Mouse (Mus musculus) kidney, embryonic 16.5 days (tissue): Measurements from ENCODE around the gene Slc25a45. TPM values are rescaled to one million over a fixed set of nuclear protein-coding genes. Genes with fewer than 3 reads are reported as not detected.
"Not testable (repeated sequence)": the region's sequence is repeated elsewhere in the genome, so short reads cannot be mapped to it uniquely, and the experiment has no call there.

ENCODE experiments used
- ATAC-seq: fragments of 200-750 bp; cut with Nextera tagmentation; 2 replicates; pipeline ENCODE4 v1.8.0; 2017; ENCODE audit warnings: moderate TSS enrichment; ENCODE audit not compliant: low FRiP score, low TSS enrichment
- H3K27ac ChIP-seq: fragments of 300-500 bp; sonication (generic); 2 replicates; pipeline ENCODE4 v1.5.1; 2014; ENCODE audit warnings: low read length
- H3K27me3 ChIP-seq: fragments of 300-500 bp; sonication (generic); 2 replicates; pipeline ENCODE4 v1.6.1; 2014; ENCODE audit warnings: low read length, control low read depth, mixed read lengths; ENCODE audit not compliant: insufficient read depth
- H3K36me3 ChIP-seq: fragments of 300-500 bp; sonication (generic); 2 replicates; pipeline ENCODE4 v1.6.1; 2014; ENCODE audit warnings: low read length, control low read depth, mixed read lengths; ENCODE audit not compliant: insufficient read depth
- H3K4me1 ChIP-seq: fragments of 300-500 bp; sonication (generic); 2 replicates; pipeline ENCODE4 v1.6.1; 2014; ENCODE audit warnings: low read length, control low read depth, mixed read lengths; ENCODE audit not compliant: insufficient read depth
- H3K4me2 ChIP-seq: fragments of 300-500 bp; sonication (generic); replicated peaks from 2 replicates; pipeline ENCODE4 v1.6.1; 2014; ENCODE audit warnings: low read depth, low read length
- H3K4me3 ChIP-seq: fragments of 300-500 bp; sonication (generic); 2 replicates; pipeline ENCODE4 v1.5.1; 2014; ENCODE audit warnings: mild to moderate bottlenecking, low read length
- H3K9ac ChIP-seq: fragments of 300-500 bp; sonication (generic); replicated peaks from 2 replicates; pipeline ENCODE4 v1.6.1; 2014; ENCODE audit warnings: low read length
- H3K9me3 ChIP-seq: fragments of 300-500 bp; sonication (generic); 2 replicates; pipeline ENCODE4 v1.6.1; 2016; ENCODE audit warnings: low read length, control low read depth
- WGBS: fragments of 180-500 bp; shearing (Covaris S2); extraction: QIAGEN DNeasy Blood & Tissue Kit; methylation state at CpG from one replicate; pipeline ENCODE4 v1.1.7; 2014; 5-methylcytosine and 5-hydroxymethylcytosine counted together
- polyA plus RNA-seq: library from polyadenylated mRNA; unstranded; fragments of >200 nt; fragmentation: Nextera tagmentation; extraction: Ambion mirVana; gene quantifications from 2 replicates; pipeline ENCODE4 v1.2.1, GENCODE M21; 2015

Slc25a45 gene
- polyA plus RNA-seq, 1 experiment from 2014 or later = 15.7 TPM

GRCm38 (mm10) chr19:5872528-5872927 is 5.1 kb upstream of the Slc25a45 start:
- Histone ChIP-seq H3K9ac (no peak overlapping the region), H3K4me2 (no peak overlapping the region), H3K9me3 (no peaks in the 10 kb centered on the region), H3K27me3 (no peaks in the 10 kb centered on the region), H3K36me3 (peaks cover 24% of the 10 kb centered on the region), H3K4me1 (peaks cover 43% of the 10 kb centered on the region), H3K4me3 (no peak overlapping the region), H3K27ac (no peak overlapping the region)
- ATAC-seq = no peak
- WGBS = 89% methylated on average over 4 of the region's 4 CpGs

GRCm38 (mm10) chr19:5872931-5873556 is 4.6 kb upstream of the Slc25a45 start:
- 84% methylated on average over 19 of the region's 19 CpGs for WGBS
- H3K9ac ChIP-seq = peak overlapping the region; percentile 31; the same call in 1 of the 2 replicates
- peaks cover 48% of the 10 kb centered on the region for H3K4me1 ChIP-seq
- H3K27me3 ChIP-seq = no peaks in the 10 kb centered on the region
- H3K4me3 ChIP-seq = no peak overlapping the region
- H3K36me3 ChIP-seq = peaks cover 19% of the 10 kb centered on the region
- no peak overlapping the region for H3K27ac ChIP-seq
- H3K4me2 ChIP-seq = peak overlapping the region; percentile 83; the same call in 1 of the 2 replicates
- H3K9me3 ChIP-seq = no peaks in the 10 kb centered on the region
- ATAC-seq = no peak

DNA sequence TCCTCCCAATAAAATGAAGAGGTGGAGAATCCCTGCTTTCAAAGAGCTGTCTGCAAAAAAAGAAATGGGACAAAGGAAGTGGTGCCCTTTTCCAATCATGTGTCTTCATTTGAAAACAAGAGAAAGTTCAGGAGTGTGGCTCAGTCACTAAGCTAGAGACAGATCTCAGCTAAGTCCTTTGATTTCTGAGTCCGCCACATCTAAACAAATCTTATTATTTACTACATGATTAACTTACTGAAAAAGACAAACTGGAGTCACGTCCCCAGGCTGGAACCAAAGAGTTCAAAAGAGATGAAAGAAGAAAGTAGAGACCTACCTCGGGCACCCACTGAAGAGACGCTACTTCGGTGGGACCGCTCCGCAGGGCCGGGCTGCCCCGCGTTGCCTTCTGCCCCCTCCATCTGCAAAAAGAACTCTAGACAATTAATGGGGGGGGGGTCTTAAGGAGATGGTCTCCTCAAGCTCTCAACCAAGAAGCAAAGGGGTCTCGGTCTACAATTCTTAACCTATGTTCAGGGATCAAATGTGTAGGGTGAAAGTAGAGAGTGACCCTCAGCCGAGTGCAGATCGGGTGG is 3.1 kb upstream of the Slc25a45 start:
- Histone ChIP-seq H3K4me3 (peak overlapping the region; percentile 80), H3K9me3 (no peaks in the 10 kb centered on the region), H3K4me1 (peaks cover 58% of the 10 kb centered on the region), H3K9ac (peak overlapping the region; percentile 85), H3K27ac (peak overlapping the region; percentile 75), H3K27me3 (no peaks in the 10 kb centered on the region), H3K36me3 (peaks cover 8% of the 10 kb centered on the region; the same call in 1 of the 2 replicates), H3K4me2 (peak overlapping the region; percentile 83)
- 9% methylated on average over 13 of the region's 13 CpGs for whole genome bisulfite sequencing
- no peak for ATAC-seq

DNA sequence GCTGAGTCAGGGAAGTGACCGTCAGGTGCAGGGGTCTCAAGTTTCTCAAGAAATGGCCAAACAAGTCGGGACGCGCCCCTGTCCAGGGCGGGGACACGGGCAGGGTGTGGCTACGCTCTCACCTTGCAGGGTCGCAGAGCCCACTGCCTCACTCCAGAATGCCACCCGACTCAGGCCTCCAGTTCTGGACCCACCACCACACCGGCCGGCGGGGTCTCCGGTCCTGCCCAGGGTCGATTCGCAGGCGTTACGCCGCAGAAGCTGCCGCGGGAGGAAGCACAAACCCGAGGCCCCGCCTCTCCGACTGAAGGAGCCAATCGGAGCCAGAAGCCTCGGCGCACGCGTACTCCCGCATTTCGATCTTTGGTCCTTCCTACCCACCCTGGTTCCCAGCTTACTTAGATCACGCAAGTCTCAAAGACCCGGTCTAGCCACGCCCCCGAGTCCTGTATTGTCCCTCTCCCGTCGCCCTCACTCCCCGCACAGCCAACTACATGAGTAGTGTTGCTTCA is 2.6 kb upstream of the Slc25a45 start, which contains the start of gene Frmd8:
TSS of gene Frmd8 (minus strand) at position 306 of the 512 bp plus-strand sequence.
- Histone ChIP-seq H3K27me3 (no peaks in the 10 kb centered on the region), H3K4me1 (peaks cover 58% of the 10 kb centered on the region), H3K4me2 (peak within 1 kb of the TSS; percentile 83), H3K4me3 (peak within 1 kb of the TSS; percentile 80), H3K36me3 (0 out of 2 replicates have a peak, but pooled peaks cover 7% of the 10 kb centered on the region), H3K27ac (peak within 1 kb of the TSS; percentile 75), H3K9ac (peak within 1 kb of the TSS; percentile 85), H3K9me3 (no peaks in the 10 kb centered on the region)
- under 1% methylated on average over 37 of the region's 37 CpGs for WGBS
- ATAC-seq = peak; percentile 75

DNA sequence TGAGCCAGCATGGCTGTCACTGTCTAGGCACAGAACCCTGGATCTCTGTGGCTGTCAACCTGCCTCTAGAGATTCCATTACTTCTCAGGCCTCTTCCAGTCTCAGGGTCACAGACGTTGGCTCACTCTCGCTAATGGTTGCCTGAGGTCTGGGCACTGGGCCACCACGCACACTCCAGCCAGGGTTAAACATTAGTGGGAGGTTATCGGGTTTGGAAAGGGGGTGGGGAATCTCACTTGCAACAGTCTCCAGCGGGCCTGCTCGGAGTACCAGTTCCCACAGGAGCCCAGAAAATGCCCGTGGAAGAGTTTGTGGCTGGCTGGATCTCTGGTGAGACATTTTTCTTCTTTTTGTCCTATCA is 734 bp downstream of the Slc25a45 start:
- ATAC-seq = peak; percentile 55
- Histone ChIP-seq H3K4me1 (peaks cover 36% of the 10 kb centered on the region), H3K27ac (peak overlapping the region; percentile 92), H3K9ac (peak overlapping the region; percentile 31; the same call in 1 of the 2 replicates), H3K36me3 (no peaks in the 10 kb centered on the region), H3K9me3 (no peaks in the 10 kb centered on the region), H3K4me2 (peak overlapping the region; percentile 45), H3K27me3 (no peaks in the 10 kb centered on the region), H3K4me3 (peak overlapping the region; percentile 17; the same call in 1 of the 2 replicates)
- WGBS = 42% methylated on average over 7 of the region's 7 CpGs

GRCm38 (mm10) chr19:5878916-5879315 is 1.3 kb downstream of the Slc25a45 start:
- Histone ChIP-seq H3K9me3 (no peaks in the 10 kb centered on the region), H3K9ac (peak overlapping the region; percentile 31), H3K36me3 (no peaks in the 10 kb centered on the region), H3K4me2 (peak overlapping the region; percentile 45), H3K4me3 (peak overlapping the region; percentile 17; the same call in 1 of the 2 replicates), H3K27ac (peak overlapping the region; percentile 78), H3K27me3 (no peaks in the 10 kb centered on the region), H3K4me1 (peaks cover 30% of the 10 kb centered on the region)
- ATAC-seq = no peak
- WGBS = 80% methylated on average over 3 of the region's 3 CpGs

DNA sequence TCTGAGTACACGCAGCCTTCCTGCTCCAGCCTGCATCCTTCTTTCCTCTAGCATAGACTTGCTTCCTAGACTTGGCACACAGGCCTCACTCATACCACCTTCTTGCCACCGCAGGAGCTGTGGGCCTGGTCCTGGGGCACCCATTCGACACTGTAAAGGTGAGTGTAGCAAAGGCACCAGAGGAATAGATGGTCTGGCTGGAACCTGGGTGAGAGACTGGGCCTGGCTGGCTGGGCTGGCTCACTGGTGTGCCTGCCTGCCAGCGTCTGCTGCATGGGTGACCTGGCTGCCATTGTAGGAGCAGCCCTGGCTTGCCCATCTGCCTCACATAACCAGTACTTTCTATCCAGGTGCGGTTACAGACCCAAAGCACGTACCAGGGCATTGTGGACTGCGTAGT is 2.1 kb downstream of the Slc25a45 start:
- Histone ChIP-seq H3K9me3 (no peaks in the 10 kb centered on the region), H3K36me3 (no peaks in the 10 kb centered on the region), H3K4me3 (no peak overlapping the region), H3K9ac (no peak overlapping the region; the same call in 1 of the 2 replicates), H3K4me2 (no peak overlapping the region), H3K4me1 (peaks cover 22% of the 10 kb centered on the region), H3K27ac (no peak overlapping the region), H3K27me3 (no peaks in the 10 kb centered on the region)
- ATAC-seq = no peak
- WGBS = 90% methylated on average over 7 of the region's 7 CpGs

DNA sequence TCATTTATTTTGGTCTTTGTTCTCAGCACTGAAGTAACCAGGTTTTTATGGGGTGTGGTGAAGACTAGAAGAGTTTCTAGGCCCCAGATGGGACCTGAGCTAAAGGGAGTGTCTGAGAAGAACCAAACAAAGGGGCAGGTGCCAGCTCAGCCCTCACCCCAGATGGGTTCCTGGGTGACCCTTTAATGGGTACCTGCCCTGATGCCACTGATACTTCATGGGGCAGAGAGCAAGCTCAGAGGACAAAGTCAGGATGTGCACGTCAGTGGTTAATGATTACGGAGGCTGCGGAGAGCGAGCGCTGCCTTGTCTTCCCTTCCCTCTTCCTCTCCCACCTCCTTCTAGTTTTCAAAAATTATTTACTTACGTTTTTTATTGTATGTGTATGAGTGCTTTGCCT is 3.5 kb downstream of the Slc25a45 start:
- H3K4me3 ChIP-seq = no peak overlapping the region
- no peaks in the 10 kb centered on the region for H3K36me3 ChIP-seq
- H3K27ac ChIP-seq = no peak overlapping the region
- 89% methylated on average over 6 of the region's 6 CpGs for WGBS
- no peaks in the 10 kb centered on the region for H3K27me3 ChIP-seq
- no peak overlapping the region for H3K9ac ChIP-seq
- H3K4me2 ChIP-seq = no peak overlapping the region
- no peaks in the 10 kb centered on the region for H3K9me3 ChIP-seq
- H3K4me1 ChIP-seq = peaks cover 18% of the 10 kb centered on the region
- ATAC-seq = no peak

- not testable (repeated sequence) for H3K4me2 ChIP-seq, H3K27me3 ChIP-seq, H3K9ac ChIP-seq, H3K36me3 ChIP-seq, H3K4me3 ChIP-seq, H3K27ac ChIP-seq, ATAC-seq, H3K9me3 ChIP-seq
- H3K4me1 ChIP-seq = peaks cover 18% of the 10 kb centered on the region
- WGBS = 88% methylated on average over 5 of the region's 5 CpGs
Measured at GRCm38 (mm10) chr19:5882079-5882478, 4.5 kb downstream of the Slc25a45 start.

DNA sequence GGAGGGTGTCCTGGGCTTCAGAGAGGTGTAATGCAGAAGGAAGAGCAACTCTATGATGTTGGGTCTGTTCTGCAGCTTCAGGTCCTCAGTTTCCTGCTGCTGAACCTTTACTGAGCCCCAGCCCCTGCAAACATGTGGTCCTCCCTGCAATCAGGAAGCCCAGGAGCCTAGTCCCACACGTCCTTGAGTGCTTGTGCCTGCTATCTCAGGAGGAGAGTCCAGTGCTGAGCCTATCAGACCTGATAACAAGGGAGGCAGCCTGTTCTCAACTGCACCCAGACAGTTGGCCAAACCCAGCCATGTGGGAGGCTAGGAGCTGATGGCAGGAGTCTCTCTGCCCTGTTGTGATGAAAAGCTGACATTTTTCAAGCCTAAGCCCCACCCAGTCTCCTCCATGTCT is 6.3 kb downstream of the Slc25a45 start:
- Histone ChIP-seq H3K4me1 (peaks cover 1% of the 10 kb centered on the region; the same call in 1 of the 2 replicates), H3K9me3 (no peaks in the 10 kb centered on the region), H3K4me3 (no peak overlapping the region), H3K27ac (no peak overlapping the region), H3K4me2 (no peak overlapping the region), H3K36me3 (no peaks in the 10 kb centered on the region), H3K27me3 (no peaks in the 10 kb centered on the region), H3K9ac (no peak overlapping the region)
- no peak for ATAC-seq
- WGBS = 52% methylated on average over 1 of the region's 1 CpGs
